Mouse (Mus musculus) hematopoietic stem cell, adult 5-6 weeks (primary cell): ENCODE measurements around the gene Ifit3. TPM values are rescaled to one million over a fixed set of nuclear protein-coding genes. Genes with fewer than 3 reads are reported as not detected.

Experiments used
- ATAC-seq, 2 experiments: fragments of 125-278 bp in 1 of 2; replicated peaks in 1 of 2; 2 replicates each; pipeline ENCODE4 v1.8.0; 2016 to 2017; ENCODE audit warnings: inconsistent platforms in 2 of 2, mild to moderate bottlenecking in 2 of 2, moderate number of reproducible peaks in 2 of 2, low read depth in 1 of 2, moderate TSS enrichment in 1 of 2; ENCODE audit not compliant: low FRiP score in 2 of 2, poor library complexity in 2 of 2, severe bottlenecking in 2 of 2, insufficient read depth in 1 of 2, low TSS enrichment in 1 of 2
- total RNA-seq: library from RNA; stranded (forward); fragments of 172-1452, 232-1000 nt; gene quantifications from 2 replicates; pipeline ENCODE4 v1.2.3, GENCODE M21; 2017

Ifit3 gene
- total RNA-seq, result 5.3 and 14.1 TPM in 2 replicates

DNA sequence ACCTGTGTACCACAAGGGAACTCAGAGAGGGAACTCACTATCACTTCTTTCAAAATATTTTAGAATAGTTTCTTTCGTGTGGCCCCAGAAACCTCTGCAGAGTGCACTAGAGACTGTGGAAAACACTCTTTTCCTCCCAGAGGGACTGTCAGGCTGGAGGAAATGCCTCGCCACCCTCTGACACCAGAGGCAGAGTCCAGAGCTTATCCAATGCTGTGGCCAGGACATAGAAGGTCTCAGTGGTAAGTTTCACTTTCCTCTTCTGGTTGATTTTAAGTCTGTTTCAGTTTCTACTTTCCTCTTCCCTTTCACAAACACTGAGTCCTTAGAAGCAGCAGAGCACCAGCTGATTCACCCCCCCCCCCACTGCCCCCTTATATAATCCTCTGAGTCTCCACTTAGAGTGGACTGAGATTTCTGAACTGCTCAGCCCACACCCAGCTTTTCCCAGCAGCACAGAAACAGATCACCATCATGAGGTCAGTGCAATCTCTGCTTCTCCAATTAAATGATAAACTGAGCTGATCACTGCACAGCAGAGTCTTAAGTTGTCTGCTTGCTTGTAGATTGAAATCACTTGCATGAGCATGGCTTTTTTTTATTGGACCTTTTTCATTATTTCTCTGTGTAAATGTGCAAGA is at the start of gene Ifit3:
Ifit3 (plus strand) TSS at position 406 of the 641 bp plus-strand sequence.
- peak; percentile 85 to 89 for ATAC-seq

DNA sequence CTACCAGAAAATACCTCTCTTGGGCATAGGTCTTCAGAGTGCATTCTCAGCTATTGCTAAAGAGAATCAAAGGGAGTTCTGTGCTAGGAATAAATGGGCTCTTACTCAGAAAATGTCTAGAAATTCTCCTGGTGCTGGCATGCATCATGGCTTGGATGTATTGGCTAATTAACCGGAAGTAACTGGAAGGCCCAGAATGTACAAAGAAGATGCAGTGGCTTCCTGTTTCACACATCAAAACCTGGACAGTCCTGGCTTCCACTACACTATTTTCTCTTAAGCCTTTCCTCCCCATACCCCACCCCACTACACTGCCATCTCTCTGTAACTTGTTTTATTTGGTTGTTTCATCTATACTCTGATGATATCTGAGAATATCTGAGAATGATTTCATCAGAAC is 43.9 kb upstream of the Ifit3 start:
- no peak for ATAC-seq

DNA sequence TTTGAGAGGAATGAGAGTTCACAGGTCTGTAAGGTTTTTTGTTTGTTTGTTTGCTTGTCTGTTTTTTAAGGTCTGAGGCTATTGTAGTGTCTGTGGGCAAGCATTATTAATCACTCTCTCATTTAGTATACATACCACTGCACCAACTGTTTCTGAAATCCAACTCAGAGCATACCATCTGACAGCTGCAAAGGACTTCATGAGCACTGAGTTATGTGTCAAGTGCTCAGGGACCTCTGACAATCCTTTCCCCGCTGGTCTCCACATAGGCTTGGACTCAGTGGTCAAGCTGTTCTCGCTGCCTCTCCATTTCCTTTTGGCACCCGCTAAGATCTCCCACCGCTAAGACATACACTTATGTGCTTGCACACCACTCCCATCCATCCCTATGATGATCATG is 37.1 kb upstream of the Ifit3 start:
- no peak for ATAC-seq

DNA sequence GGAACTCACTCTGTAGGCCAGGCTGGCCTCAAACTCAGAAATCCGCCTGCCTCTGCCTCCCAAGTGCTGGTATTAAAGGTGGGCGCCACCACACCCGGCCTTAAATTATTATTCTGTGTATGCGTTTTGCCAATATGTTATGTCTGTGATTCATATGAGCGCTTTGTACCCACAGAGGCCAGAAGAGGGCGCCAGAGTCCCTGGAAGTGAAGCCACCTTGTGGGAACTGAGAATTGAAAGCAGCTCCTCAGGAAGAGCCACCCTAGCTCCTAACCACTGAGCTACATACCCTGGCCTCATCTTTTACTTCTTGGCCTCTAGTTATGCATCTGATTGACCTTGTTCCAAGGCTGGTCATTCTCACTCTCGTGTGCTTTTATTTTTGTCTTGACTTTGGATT is 35.4 kb upstream of the Ifit3 start:
- ATAC-seq, result peak; percentile 68 to 69

DNA sequence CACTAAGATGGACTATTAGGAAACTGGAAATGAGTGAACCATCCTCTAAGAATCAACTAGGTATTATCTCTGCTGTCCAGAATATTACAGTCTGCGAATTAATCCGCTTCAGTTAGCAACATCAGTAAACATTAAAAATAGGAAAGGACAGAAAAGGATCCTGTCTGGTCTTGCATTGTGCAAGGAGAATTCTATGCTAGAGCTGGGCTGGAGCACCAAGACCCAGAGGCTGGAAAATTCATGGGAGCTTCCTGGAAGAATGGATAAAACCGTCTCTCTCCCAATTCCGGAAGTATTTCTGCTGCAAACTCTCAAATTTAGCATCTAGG is 33.2 kb upstream of the Ifit3 start:
- no peak for ATAC-seq

DNA sequence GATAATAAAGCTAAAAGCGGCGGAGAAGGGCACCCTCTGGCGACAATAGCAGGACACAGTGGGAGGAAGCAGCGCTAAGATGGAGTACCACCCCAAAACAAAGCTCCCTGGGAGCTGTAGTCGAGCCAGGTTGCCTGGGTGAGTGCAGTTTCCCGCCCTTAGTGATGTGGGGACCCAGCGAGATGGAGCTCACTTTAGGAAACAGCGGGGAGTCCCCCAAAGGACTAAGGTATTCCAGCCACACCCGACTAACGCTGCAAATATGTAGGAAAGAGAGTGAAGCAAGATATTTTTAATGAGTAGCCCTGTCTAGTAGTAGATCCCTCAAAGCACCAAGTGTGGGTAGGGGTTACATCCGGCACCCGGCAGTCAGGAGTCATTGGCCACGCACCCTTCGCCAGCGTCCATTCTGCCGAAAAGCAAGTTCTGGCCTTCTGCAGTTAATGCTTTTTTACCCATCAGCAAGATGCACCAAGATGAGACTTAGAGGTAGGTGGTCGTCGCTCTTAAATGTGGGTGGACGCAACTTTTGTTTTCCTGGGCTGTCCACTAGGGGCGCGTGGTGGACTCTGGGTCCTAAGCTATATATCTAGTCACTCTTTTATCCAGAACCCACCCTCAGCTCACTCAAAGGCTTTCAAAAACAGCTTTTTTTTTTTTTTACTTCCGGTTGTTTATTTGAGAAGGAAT is 32.7 kb upstream of the Ifit3 start, which contains the start of gene Ifit2:
Ifit2 (plus strand) TSS at position 161 of the 690 bp plus-strand sequence.
- peak; percentile 95 to 96 for ATAC-seq

DNA sequence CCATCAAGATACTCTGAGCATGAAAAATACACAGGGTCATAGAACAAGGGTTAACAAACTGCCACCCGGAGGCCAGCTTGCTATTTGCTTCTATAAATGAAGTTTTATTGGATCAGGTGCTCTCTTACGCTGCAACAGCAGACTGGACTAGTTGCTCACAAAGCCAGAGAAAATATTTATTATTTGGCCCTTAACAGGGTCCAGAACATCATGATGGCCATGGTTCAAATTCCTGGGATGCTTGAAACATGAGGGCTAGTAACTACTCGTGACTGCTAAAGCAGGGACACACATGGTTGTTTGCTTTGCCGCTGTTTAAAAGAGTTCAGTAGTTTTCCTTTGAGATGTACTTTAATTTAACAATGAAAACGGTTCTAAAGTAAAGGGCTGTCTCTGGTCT is 31.4 kb upstream of the Ifit3 start:
- ATAC-seq, result no peak

DNA sequence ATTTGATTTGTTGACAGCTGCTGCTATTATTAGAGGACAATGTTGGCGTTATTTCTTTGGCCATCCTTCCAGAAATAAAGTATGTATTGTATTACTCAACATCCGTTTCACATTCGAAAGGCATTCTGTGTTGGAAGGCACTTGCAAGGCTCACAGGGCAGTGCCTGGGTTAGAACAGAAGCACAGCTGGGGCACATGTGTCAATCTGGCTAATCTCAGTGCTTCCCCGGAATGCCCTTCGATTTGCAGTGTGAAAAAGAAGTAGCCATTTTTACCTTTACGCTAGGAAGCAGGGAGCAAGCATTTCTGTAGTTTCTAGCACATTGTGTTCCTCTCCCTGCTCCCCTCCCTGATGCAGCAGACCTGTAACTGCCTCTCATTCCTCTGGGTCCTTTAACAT is 30.3 kb upstream of the Ifit3 start:
- ATAC-seq, result no peak

DNA sequence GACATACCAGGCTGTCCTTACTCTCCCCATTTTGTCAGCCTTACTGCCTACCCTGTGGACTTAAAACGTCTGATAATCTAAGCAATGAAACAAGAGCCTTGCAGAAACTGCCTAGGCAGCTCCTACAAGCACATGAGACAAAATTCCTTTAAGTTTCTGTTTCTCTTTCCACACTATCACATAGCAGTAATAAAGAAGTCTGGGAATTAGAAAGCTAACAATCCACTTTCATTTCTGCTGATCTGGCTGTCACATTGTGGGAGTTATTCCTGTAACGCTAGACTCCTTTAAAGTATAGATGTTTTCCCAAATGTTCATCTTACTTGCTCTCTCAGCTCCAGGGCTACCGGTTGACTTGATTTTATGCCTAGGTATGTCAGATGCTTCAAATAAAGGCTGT is 29.8 kb upstream of the Ifit3 start:
- ATAC-seq, result no peak

DNA sequence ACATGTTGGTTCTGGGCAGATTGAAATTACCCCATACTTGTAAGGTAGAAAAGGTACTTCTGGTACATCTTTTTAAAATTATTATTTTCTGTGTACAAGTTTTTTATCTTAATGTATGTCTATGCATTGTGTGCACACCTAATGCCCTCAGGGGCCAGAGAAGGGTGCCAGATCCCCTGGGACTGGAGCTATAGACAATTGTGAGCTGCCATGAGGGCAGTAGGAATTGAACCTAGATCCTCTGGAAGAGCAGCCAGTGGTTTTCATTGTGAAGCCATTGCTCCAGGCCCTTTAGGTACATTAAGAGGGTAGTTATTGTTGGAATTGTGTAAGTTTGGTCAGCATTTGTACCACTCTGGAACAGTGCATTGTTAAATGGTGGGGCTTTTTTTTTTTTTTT is 29.3 kb upstream of the Ifit3 start:
- ATAC-seq, result no peak

DNA sequence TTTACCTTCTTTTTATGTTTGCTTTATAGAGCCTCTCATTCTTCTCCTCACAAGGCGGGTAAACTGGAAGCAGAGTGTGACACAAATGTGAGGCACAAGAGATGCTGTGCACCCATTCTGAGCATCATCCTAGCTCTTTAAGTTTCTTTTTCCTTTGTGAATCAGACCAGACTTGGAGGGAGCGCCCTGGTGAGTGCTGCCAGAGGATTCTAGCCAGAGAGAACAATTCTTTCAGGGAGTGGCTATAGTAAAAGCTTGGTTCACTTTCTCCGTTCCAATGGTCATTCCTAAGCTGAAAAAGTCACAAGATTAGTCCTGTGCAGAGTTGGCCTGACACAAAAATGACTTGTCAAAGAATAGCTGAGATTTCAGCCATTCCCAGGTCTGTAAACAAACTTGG is 26.7 kb upstream of the Ifit3 start:
- no peak for ATAC-seq

DNA sequence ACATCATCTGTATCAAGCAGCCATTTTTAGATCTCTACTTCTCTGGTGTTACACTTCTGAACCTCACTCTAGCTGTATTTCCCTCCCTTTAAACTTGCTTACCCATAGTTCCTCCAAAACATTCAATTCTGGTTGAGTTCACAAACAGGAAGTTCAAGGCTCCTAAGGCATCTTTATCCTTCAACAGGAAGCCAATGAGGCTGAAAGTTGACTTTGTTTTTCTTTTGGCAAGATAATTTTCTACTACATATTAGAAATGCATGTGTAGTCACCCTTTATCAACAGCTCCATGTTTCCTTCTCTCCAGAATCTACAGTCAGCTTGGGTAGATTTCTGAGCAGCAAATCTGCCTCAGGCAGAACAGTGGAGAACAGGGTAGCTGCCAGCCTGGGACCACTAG is 20.8 kb upstream of the Ifit3 start:
- ATAC-seq, result no peak

DNA sequence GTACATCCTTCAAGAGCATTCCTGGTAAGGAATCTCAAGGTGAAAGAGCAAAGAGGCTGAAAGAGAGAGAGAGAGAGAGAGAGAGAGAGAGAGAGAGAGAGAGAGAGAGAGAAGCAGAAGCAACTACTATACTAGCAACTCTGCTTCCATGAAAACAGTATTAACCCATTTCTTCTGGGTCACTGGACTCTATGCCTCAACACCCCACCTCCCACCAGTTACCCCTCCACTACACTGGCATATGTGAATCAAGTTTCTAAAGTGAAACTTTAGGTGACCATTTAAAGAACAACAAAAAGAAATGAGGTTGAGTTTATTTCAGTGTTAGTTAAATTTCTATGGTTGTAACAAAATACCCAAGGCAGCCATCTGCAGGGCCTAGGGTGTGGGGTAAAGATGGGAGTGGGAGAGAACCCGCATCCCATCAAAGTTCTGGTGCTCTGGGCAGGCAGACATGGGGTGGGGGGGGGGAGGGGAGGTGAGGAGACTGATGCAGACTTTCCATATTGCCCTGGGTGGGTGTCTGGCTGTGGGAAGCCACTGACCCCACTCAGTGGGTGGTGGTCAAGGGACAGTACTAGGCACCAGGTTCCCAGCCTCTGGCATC is 17.1 kb upstream of the Ifit3 start:
- no peak for ATAC-seq

DNA sequence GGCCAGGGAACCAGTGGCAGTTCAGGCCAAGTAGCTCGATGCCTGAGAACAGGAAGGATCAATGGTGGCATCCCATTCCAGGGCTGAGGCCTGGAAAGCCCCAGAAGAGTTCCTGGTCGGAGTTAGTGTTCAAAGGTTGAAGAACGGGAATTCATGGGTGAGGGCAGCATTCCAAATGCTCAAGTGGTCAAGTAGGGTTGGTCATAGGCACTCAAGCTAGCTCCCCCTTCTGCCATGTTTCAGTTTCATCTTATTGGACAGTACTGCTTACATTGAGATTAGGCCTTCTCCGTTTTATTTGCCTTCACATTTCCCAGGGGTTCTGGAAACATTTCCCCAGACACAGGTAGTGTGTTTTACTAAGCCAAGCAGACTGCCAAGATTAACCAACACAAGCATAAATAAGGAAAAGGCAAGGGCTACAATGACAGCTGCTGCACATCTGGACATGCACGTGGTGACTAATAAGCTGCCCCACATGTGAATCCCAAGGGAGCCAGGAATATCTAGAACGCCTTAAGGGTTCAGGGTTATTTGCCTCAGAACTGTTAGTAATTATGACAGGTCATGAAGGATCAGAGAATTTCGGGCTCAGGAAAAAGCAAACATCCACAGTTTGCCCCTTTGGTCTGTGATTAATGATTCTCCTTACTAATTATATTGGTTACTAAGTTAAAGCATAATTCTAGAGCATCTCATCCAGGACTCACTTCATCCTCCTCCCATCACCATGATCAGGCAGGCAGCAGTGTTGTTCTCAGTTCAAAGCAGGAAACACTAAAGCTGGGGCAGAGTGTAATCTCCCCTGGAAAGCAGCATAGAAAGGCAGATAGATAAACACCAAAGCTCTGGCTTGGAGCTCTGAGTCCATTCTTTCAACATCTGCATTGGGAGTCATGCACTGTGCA is 14.1 kb upstream of the Ifit3 start:
- ATAC-seq, result no peak

DNA sequence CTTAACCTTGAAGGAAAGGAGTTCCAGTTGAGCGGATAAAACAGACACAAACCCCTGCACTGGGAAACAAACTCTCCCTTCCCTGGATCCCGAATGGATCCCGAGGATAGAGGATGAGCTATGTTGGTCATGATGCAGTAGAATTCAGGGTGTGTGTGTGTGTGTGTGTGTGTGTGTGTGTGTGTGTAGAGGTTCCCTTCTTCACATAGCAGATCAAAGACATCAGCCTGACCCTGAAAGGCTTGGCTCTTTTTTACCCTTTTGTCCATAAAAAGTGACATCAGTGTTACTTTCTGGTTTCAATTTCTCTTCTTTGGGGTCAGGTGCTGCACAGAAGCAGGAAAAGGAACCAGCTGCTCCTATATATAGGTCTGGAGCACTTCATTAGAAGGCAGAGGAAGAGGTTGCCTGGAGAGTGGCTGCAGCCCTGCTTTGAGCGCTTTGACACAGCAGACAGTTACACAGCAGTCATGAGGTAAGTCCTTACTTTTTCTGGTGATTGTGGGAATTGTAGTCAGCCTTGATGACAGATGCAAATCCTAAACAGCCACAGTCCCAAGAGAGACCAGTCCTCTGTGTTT is 13.3 kb upstream of the Ifit3 start:
- peak; percentile 56 to 77 for ATAC-seq

DNA sequence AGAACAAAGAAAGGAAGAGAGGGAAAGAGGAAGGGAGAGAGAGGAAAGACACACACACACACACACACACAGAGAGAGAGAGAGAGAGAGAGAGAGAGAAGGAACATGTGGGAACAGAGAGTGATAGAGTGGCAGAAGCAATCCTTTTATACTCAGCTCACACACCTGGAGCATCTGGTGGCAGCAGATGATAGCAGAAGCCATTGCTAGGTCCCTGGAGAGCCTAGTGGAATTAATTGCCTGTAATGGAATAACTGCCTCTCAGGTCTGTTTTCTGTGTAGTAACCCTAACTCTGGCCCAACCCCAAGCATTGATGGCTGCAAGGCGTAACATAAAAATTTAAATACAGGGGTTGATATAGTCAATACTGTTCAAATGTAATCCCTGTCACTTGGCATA is 12.3 kb upstream of the Ifit3 start:
- ATAC-seq, result no peak

DNA sequence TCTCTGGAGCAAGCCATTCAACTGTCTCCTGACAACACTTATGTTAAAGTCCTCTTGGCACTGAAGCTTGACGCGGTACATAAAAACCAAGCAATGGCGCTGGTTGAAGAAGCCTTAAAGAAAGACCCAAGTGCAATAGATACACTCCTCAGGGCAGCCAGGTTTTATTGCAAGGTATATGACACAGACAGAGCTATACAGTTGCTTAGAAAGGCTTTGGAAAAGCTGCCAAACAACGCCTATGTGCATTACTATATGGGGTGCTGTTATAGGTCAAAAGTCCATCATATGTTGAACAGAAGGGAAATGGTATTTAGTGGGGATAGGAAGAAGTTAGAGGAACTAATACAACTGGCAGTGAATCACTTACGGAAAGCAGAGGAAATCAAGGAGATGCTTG is 9.7 kb upstream of the Ifit3 start:
- no peak for ATAC-seq

DNA sequence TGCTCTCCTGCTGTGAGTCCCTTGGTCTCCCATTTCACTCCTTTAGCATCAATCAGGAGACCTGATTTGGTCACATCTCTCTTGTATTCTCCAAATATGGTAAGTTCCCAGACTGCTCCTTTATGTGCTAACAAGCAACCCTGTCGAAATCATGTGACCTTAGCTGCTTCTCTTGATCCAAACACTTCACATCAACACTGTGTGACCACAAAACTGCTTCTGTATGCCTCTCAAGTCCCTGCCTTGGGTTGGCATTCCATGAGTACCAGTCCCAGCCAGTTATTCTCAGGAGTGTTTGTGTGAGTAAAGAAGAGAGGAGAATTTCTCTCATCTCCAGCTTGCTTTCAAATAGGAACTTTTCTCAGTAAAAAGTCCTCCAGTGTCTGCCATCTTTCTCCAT is 6.2 kb upstream of the Ifit3 start:
- no peak for ATAC-seq
